Mouse (Mus musculus): Measurements from ENCODE around the gene Fam120a.

Gene Fam120a

DNA sequence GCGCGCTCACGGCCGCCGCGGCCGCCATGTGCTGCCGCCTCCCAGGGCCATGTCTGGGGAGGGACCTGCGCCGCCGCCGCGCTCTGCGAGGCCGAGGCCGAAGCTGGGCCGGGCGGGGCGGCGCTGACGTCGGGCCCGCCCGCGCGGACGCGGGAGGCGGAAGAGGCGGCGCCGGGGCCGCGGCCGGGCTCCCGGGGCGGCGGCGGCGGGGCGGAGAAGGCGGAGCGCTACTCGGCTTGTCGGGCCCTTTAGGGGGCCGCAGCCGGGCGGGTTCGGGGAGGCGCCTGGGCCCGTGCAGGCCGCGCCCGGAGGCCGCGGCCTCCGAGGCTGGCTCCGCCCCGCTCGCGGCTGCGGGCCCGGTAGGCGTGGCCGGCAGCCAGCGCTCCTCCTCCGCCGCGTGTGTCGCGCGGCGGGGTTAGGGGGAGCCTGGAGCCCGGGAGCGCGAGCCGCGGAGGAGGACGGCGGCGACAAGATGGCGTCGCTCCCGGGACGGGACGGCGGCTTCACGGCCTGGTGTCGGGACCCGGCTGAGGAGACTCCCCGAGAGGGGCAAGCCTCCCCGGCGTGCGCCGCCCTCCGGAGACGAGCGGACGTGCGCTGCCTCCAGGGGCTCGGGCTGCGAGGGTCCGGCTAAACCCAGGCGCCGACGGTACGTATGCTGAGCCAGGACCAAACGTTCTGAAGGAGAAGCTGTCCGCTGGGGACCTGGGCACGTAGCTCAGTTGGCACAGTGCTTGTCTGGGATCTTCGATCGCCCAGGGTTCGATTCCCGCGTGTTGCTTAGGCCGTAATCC, at the start of gene Fam120a:
Fam120a (minus strand) TSS at position 62 of the 794 bp plus-strand sequence.
- DNase-seq: peak; percentile 86

DNA sequence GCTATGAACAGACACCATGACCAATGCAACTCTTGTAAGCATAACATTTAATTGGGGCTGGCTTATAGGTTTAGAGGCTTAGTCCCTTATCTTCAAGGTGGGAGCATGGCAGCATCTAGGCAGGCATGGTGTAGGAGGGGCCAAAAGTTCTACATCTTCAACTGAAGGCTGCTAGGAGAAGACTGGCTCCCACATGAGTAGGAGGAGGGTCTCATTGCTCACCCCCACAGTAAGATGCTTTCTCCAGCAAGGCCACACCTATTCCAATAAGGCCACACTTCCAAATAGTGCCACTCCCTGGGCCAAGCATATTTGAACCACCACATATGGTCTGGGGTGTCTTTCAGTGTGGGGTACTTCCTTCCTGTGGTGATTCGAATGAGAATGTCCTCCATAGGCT, 49.6 kb upstream of the Fam120a start:
- DNase-seq: no peak

DNA sequence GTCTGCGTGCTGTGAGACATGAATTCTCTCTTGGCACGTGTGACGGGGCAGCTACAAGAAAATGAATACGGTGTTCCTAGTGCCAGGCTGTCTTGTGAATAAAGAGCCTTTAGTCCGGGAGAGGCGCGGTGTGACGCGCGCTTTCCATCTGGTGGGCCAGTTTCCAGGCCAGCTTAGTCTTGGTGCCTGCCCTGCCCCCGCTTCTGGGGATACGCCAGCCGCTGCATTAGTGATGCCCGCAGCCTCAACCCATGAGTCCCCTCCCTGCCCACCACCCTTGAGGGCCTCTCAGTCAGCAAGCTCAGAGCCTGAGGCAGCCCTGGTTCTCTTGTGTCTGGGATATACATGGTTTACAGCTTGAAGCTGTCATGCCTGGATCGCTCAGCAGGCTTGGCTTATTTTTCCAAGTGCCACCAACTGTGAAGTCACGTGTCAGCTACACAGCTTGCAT, 48.5 kb upstream of the Fam120a start:
- DNase-seq: peak; percentile 30

DNA sequence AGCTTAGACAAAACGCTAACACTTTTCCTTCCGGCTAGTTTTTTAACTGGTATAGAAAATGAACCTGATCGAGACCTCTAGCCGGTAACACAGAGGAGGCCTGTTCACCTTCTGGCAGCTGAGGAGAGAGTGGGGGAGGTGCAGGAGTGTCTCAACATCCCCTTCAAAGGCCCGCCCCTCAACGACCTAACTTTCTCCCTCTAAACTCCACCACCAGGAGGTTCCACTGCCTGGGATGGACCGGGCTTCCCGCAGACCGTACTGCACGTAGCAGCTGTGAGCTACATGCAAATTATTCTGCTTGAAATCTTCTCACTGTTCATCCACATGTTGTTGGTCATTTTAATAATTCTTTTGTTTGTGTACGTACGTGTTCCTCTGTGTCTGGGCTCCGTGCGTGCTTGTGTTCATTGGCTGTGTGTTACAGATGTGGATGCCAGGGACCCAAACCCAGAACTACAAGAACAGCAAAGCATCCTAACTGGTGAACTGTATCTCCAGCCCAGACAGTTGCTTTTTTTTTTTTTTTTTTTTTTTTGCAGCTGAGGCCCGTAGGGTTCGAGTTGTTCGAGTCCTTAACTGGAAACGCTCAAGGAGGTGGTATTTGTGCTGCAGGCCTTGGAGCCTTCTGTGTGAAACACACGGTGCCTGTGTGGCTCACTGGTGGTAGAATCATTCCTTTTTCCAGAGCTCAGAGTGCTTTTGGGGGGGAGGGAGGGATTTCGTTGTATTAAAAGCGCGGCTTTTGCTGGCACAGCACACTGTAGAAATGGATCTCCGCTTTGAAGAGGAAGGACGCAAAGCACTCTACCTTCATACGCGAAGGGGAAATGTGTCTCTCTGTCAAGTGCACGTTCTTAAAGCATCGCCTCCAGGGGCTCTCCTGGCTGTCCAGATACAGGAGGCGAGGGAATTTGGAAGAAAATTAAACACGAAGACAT, 47.8 kb upstream of the Fam120a start:
- peak; percentile 75 for DNase-seq

DNA sequence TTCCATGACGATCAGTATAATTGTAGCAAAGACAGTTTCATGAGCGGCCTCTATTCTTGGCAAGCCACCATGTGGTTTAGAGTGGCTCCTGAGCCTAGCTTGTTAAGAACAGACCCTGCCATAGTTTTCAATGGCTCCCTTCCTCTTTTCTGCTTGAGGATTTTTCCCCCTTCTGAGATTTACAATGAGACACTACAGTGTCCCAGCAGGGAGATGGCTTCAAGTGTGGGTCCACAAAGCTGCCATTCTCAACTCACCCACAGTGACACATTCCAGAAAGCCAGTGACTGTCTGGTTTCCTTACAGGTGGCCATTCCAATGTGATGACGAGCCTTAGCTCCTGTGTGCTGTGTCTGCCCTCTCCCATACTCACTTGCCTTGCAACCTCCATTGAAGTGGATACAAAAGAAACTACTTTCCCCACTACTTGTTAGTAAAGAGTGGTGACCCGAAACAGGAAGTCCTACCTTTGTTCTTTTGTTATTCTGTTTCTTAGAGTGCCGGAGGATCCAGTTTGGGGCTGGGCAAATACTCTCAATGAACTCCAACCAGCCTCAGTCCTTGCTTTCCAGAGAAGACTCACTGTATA, 45.5 kb upstream of the Fam120a start:
- no peak for DNase-seq

DNA sequence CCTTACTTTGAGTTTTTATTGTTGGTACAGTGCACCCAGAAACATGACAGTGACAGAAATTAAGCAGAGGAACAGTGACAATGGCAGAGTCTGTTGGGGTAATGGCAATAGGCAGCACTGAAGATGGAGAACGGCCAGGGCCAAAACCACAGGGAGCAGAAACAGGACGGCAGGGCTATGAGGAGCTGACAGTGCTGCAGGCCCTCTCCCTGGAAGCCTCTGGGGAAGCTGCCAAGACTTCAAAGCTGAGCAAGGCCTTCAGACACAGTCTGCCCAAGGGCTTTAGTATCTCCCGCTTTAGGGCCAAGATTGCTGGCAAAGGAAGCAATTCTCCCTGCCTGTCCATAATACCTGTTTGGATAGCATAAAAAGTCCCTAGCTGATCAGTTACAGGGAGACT, 33.9 kb upstream of the Fam120a start:
- DNase-seq: no peak

DNA sequence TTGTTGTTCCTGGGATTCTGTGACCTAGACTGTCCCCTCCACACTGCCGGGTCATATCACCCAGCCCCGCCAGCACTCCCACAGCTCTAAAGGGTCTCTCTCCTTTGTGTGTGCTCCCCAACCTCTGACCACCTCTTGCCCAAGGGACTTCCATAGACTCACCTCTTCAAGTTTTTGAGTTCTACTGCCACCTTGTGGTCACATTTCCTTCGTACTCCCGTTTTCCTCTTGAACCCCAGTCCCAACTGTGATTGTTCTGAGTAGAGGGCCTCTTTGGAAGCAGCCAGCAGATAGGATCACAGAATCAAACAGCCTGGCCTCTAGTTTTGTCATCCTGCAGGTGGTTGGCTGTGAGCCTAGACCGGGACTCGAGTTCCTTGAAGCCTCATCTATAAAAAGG, 30.8 kb upstream of the Fam120a start:
- DNase-seq: peak; percentile 77

DNA sequence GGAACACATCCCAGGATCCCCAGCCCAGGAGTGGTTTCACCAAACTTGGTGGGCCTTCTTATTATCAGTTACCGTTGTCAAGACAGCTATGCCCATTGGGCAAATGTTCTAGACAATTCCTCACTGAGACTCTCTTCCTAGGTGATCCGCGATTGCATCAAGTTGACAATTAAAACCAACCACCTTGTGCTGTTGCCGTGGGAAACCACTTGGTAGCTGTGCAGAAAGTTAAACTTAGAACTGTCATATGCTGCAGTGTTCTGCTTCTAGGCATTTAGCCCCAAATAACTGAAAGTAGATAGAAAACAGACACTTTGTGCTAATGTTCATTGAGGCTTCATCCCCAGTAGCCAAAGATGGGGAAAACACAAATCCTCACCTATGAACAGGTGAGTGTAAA, 28.9 kb upstream of the Fam120a start:
- DNase-seq: no peak

DNA sequence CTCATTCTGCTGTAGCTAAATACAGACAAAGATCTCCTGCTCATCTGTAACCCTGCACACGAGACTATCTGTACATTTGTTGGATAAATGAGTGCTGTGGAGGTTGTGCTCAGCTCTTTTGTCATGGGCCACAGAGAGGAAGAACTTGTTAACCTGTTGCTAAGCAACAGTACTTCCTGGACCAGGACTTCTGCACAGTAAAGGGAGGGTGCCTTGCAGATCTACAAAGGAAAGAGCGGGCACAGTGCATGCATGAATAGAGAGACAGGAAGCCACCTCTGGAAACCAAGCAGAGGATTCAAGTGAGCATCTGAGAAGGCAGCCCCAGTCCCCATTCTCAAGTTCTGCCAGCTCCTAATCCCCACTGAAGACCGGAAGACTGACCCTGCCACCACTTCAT, 27.1 kb upstream of the Fam120a start:
- peak; percentile 71 for DNase-seq

DNA sequence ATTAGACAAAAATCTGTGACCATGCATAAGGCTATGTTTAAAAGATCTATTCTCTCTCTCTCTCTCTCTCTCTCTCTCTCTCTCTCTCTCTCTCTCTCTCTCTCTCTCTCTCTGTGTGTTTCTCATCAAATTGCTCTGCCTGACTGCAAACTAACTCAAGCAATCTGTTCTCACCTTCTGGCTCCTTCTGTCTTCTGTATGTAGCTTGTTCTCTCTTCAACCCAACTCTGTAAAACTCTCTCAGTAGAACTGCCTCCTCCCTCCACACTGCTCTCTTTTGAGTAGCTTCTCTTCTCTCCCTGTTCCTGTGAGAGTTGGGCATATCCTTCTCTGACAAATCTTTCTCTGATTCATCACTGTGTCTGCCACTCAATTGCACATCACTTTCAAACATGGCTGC, 25.1 kb upstream of the Fam120a start:
- no peak for DNase-seq

DNA sequence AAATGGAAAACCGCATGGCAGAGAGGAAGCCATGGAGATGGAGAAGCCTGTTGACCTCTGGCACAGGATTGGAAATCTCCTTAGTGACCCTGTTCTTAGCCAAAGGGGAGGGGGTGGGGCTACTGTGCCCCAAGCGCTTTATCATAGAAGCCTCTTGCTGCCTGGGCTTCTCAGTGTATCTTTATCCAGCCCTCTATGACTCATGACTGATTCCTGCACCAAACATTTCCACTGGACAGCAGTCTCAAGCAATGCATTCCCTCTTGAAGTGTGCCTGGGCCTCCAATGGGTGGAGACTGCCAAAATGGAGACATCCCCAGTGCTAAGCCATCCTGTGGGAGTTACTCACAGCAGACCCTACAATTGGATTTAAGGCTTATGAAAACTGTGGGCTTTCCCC, 22.3 kb upstream of the Fam120a start:
- DNase-seq: no peak

DNA sequence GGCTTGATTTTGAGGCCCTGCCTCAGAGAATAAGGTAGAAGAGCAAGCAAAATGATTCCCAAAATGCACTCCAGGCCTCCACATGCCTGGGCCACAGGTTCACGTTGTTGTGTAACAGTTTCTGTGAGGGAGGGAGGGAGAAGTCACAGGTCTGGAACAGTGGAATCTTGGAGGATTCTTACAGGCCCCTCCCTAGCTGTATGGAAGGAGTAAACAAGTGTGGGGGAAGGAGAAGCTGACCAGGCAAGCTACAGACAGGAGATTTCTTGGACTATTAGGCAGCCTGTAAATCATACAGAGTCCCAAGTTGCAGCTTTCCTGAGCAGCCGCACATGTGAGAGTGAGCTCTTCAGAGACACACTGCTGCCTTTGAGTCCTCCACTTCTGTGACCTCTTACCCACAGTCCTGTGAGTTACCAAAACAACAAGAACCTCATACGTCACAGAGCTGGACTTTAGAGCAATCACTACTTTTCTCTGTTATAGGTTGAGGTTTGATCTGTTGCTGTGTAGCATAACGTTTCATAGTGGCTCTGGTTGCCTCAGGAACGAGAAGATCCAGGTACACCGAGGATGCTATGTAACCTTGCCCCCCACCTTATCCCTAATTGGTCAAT, 14.8 kb upstream of the Fam120a start:
- DNase-seq: no peak

DNA sequence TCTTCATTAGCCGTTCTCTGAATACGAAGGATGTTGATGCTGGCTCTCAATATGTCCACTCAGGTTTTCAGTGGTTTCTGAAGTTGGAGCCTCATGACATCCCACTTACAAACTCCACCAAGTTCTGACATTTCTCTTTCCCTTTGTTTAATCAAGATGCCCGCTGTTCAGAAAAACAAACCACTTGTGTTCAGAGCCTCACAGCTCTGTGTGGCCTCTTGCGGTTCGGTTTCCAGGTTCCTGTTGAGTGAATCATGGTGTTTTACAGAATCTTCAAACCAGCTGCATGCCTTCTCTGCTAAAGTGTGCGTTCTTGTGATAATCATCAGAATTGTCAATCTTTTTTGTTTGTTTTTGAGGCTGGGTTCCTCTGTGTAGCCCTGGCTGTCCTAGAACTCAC, 11.3 kb upstream of the Fam120a start:
- no peak for DNase-seq

DNA sequence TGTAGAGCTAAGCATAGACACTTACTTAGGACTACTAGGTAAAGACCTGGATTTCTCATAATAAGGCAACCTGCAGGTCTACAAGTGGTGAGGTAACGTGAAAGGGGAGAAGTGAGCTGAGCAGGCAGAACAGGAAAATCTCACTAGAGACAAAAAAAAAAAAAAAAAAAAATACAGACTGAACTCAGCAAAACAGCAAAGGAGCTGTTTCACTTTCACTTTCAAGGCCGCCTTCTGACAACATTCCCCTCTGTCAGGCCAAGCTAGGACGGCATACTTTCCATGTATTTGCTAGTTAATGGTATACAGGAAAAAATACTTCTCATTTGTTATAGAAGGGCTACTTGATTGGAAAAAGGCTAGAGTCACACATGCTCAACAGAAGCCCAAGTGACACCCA, 10.0 kb upstream of the Fam120a start:
- DNase-seq: peak; percentile 50

DNA sequence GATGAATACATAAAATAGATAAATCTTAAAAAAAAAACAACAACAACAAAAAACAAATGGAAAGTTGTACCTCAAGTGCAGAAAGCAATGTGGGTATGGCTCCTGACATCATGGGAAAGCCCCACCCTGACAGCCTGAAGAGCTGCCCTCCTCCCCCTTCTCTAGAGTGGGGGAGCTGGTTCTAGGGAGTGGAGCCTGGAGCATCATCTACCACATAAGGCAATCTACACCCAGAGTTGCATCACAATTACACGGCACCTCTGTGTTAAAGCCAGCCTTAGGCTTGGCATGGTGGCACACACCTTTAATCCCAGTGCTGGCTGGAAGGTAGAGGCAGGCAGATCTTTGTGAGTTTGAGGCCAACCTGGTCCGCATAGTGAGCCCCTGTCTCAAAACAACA, 6.9 kb upstream of the Fam120a start:
- no peak for DNase-seq

DNA sequence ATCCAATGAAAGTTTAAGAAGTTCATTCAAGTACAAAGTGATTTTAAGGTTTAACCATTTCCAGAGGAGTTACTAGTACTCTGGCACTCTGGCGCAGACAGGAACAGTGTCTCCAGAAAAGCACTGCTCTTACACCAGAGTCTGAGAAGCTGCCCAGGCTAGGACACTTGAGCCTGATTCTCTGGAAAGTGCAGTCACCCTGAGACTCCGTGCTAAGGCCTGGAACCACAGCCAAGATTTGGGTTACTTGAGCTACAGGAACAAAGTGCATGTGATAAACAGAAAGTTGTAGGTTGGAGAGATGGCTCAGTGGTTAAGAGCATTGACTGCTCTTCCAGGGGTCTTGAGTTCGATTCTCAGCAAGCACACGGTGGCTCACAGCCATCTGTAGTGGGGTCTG, 6.4 kb upstream of the Fam120a start:
- no peak for DNase-seq

DNA sequence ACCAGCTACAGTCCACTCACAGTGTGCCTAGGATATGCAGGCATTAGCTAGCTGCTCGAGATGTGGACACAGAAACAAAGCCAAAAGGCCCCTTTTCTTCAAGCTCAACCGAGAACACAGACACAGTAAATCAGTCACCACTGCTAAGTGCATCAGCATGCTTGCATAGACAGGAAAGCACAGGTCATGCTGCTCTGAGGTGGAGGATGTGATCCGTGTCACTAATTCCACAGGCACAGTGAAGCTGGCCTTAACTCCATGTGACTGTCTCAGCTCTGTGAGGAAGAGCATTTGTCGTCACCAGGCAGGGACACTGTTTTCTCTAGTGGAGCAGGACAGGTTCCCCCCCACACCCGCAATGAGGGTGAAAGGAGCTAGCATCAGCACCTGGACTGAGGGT, 5.4 kb upstream of the Fam120a start:
- no peak for DNase-seq

DNA sequence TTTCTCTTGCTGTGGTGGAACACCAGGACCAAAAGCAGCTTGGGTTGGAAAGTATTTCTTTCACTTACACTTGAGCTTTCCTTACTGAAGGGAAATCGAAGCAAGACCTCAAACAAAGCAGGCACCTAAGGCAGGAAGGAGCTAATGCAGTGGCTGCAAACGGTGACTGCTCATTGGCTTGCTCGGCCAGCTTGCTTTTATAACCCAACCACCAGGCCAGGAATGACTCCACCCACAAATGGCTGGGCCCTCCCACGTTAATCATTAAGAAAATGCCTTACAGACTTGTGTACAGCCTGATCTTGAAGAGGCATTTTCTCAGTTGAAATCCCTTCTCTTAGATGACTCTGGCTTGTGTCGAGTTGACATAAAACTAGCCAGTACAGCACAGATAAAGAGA, 3.2 kb upstream of the Fam120a start:
- DNase-seq: no peak

DNA sequence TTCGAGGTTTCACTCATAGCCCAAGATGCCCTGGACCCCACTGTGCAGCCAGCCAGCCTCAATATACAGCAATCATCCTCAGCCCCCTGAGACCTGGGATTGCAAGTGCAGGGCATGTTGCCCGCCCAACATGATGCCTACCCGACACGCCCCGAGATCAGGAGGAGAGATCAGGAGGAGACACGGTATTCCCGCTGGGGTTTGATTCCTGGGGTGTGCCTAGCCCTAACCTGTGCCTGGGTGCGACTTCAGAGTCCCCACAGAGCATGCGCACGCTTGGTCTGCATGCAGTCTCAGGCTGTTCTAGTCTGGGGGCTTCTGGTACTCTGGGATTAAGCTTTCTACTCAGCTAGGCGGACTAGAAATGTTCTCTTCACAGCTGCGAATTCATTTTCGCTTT, 2.7 kb upstream of the Fam120a start:
- no peak for DNase-seq

DNA sequence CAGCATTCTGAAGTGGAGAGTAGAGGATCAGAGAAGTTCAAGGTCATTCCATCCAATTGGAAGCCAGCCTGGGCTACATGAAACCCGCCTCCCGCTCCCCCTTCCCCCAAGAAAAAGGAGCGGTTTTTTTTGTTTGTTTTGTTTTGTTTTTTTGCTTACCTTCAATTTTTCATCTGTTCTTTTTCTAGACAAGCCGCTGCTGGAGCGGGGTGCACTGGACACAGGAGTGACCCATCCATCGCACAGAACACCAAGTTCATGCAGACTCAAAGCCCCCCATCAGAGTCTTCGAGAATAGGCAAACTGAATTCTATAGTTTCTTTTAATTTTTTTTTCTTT, 902 bp upstream of the Fam120a start:
- no peak for DNase-seq

DNA sequence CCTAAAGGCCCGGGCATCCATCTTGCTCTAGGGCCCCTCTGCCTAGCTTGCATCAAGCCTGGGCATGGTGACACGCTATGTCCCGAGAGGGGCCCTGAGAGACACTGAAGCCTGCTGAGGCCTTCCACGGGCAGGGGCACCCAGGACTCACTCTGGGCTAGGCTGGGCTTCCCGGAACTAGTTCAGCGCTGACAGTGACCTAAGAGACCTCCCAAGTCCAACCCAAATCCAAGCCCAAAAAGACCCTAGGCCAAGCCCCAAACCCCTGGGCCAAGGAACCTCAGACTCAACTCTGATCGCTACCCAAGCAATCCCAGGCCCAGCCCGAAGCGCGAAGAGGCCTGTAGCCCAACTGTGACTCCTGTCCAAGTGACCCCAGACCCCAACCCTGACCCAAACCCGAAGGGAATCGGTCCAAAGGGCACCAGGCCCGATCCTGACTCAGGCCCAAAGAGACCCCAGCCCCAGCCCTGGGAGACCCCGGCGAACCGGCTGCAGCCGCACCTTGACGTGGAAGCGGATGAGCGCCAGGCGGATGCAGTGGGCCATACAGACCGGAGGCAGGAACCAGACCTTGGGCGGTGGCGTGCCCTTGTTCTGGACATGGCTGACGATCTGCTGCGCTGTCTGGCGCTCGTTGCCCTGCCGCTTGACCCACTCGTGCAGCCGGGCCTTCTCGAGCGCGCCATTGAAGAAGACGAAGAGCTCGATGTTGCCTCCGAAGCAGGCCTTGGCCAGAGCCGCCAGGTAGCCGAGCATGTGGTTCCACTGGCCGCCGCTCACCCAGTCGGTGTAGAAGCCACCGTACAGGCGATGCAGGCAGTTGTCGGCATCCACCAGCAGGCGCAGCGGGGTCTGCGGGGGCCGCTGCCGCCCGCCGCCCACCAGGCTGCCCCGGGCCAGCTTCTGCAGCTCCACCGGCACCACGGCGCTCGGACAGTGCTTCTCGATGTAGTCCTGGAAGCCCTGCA, 681 bp downstream of the Fam120a start:
- DNase-seq: peak; percentile 68

Data from thymus, postnatal 14 days (tissue).